Mouse (Mus musculus): Measurements from ENCODE around the gene Hist1h2br. TPM values are rescaled to one million over a fixed set of nuclear protein-coding genes. Genes with fewer than 3 reads are reported as not detected.
"Not testable (repeated sequence)": the region's sequence is repeated elsewhere in the genome, so short reads cannot be mapped to it uniquely, and the experiment has no call there.

Hist1h2br gene
- 3.8 TPM in 2 replicates for polyA plus RNA-seq (2014; fragmentation: Nextera tagmentation; extraction: Ambion mirVana)

DNA sequence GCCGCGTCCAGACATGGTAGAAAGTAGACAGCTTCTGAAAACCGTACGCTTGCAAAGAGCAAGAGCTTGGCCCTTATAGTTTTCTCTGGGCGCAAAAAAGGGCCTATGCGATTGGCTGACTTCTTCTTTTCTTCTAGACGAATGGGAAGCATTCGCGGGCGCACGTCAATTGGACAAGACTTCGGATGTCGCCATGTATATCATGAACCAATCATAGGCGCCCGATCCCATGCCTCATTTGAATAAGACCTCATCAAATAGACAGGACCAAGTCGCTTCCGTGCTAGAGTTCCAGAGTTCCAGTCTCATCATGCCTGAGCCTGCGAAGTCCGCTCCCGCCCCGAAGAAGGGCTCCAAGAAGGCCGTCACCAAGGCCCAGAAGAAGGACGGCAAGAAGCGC is at the start of gene Hist1h2br, which contains the start of gene Hist1h2ap:
Gene Hist1h2br (plus strand): TSS at position 283 of the 400 bp plus-strand sequence.
Gene Hist1h2ap (minus strand): TSS at position 47 of the 400 bp plus-strand sequence.
- H3K9me3 ChIP-seq (ENCODE audit: control insufficient read depth, low read length); DNase-seq (ENCODE audit: low spot score); H3K4me1 ChIP-seq (replicated peaks; ENCODE audit: control insufficient read depth, insufficient read depth, low read length); H3K36me3 ChIP-seq (replicated peaks; ENCODE audit: control insufficient read depth, insufficient read depth); H3K27ac ChIP-seq; H3K4me2 ChIP-seq (replicated peaks); H3K9ac ChIP-seq; H3K4me3 ChIP-seq (replicated peaks; ENCODE audit: low read length); H3K27me3 ChIP-seq (ENCODE audit: control insufficient read depth, insufficient read depth, low read length): not testable (repeated sequence)
- WGBS: no CpG with 5 or more reads among the region's 24 CpGs
- ATAC-seq (ENCODE audit: low FRiP score): peak; percentile 97

- DNase-seq (ENCODE audit: low spot score): no peak
- H3K27me3 ChIP-seq (ENCODE audit: control insufficient read depth, insufficient read depth, low read length): no peaks in the 10 kb centered on the region
- H3K9me3 ChIP-seq (ENCODE audit: control insufficient read depth, low read length): no peaks in the 10 kb centered on the region
- H3K27ac ChIP-seq: peak overlapping the region; percentile 61
- peak overlapping the region; percentile 34; the same call in 1 of the 2 replicates for H3K4me3 ChIP-seq (replicated peaks; ENCODE audit: low read length)
- H3K9ac ChIP-seq: peak overlapping the region; percentile 16; the same call in 1 of the 2 replicates
- no peak for ATAC-seq (ENCODE audit: low FRiP score)
- peak overlapping the region; percentile 81 for H3K4me2 ChIP-seq (replicated peaks)
- H3K36me3 ChIP-seq (replicated peaks; ENCODE audit: control insufficient read depth, insufficient read depth): no peaks in the 10 kb centered on the region
- H3K4me1 ChIP-seq (replicated peaks; ENCODE audit: control insufficient read depth, insufficient read depth, low read length): peaks cover 38% of the 10 kb centered on the region
- WGBS: 17% methylated on average over 6 of the region's 6 CpGs
Observed at GRCm38 (mm10) chr13:21784311-21784710, 49.2 kb upstream of the Hist1h2br start.

GRCm38 (mm10) chr13:21786189-21786898 is 47.2 kb upstream of the Hist1h2br start:
- H3K27ac ChIP-seq: peak overlapping the region; percentile 70
- H3K36me3 ChIP-seq (replicated peaks; ENCODE audit: control insufficient read depth, insufficient read depth): no peaks in the 10 kb centered on the region
- H3K4me1 ChIP-seq (replicated peaks; ENCODE audit: control insufficient read depth, insufficient read depth, low read length): peaks cover 31% of the 10 kb centered on the region
- no peaks in the 10 kb centered on the region for H3K9me3 ChIP-seq (ENCODE audit: control insufficient read depth, low read length)
- 2% methylated on average over 8 of the region's 8 CpGs for WGBS
- H3K9ac ChIP-seq: peak overlapping the region; percentile 49
- H3K4me2 ChIP-seq (replicated peaks): peak overlapping the region; percentile 66
- H3K4me3 ChIP-seq (replicated peaks; ENCODE audit: low read length): peak overlapping the region; percentile 33
- H3K27me3 ChIP-seq (ENCODE audit: control insufficient read depth, insufficient read depth, low read length): no peaks in the 10 kb centered on the region
- no peak for ATAC-seq (ENCODE audit: low FRiP score)
- peak; percentile 20 for DNase-seq (ENCODE audit: low spot score)

GRCm38 (mm10) chr13:21786899-21787629 is 46.5 kb upstream of the Hist1h2br start, which contains the start of the genes Hist1h2an and Hist1h2bp:
Gene Hist1h2an, minus strand, starts transcription at chr13:21787218.
Gene Hist1h2bp, plus strand, starts transcription at chr13:21787461.
- Histone ChIP-seq H3K4me1 (replicated peaks; ENCODE audit: control insufficient read depth, insufficient read depth, low read length) (peaks cover 31% of the 10 kb centered on the region), H3K9ac (peak within 1 kb of the TSS; percentile 49), H3K27ac (peak within 1 kb of the TSS; percentile 70), H3K4me3 (replicated peaks; ENCODE audit: low read length) (peak within 1 kb of the TSS; percentile 33), H3K4me2 (replicated peaks) (peak within 1 kb of the TSS; percentile 66)
- WGBS: under 1% methylated on average over 33 of the region's 63 CpGs
- DNase-seq (ENCODE audit: low spot score): peak; percentile 100
- not testable (repeated sequence) for H3K36me3 ChIP-seq (replicated peaks; ENCODE audit: control insufficient read depth, insufficient read depth); H3K27me3 ChIP-seq (ENCODE audit: control insufficient read depth, insufficient read depth, low read length); H3K9me3 ChIP-seq (ENCODE audit: control insufficient read depth, low read length)
- peak; percentile 95 for ATAC-seq (ENCODE audit: low FRiP score)

DNA sequence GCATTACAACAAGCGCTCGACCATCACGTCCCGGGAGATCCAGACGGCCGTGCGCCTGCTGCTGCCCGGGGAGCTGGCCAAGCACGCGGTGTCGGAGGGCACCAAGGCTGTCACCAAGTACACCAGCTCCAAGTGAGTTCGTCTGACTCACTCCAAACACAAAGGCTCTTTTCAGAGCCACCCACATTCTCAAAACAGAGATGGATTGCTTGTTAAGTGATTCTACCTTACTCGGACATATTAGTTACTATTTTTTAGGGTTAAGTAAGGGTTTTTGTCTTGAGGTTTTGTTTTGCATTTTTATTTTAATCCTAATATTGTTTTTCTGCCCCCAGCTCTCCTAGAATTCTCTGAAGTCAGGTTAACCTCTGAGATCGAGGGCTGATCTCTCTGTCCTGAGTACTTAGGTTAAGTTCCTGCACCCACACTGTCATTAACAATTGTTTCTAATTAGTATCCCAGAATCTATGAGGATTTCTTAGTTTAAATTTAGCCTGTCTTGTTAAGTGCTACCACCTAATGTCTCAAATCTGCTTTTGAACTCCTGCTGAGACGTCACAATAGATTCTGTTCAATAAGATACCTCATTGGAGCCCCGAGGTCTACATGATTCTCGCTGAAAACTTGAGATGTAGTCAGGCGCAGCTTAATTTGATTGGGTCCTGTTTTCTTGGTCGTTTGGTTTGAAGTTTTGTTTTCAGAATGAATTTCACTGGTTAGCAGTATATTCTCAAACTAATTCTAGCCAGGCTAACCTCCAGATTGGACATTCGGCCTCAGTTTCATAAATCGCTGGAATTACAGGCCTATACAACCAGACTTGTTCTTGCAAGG is 45.6 kb upstream of the Hist1h2br start:
- DNase-seq (ENCODE audit: low spot score) (no peak), ATAC-seq (ENCODE audit: low FRiP score) (peak; percentile 17; the same call in 1 of the 2 replicates)
- peak overlapping the region; percentile 66 for H3K4me2 ChIP-seq (replicated peaks)
- peak overlapping the region; percentile 1; the same call in 1 of the 2 replicates for H3K27ac ChIP-seq
- H3K36me3 ChIP-seq (replicated peaks; ENCODE audit: control insufficient read depth, insufficient read depth): no peaks in the 10 kb centered on the region
- H3K4me3 ChIP-seq (replicated peaks; ENCODE audit: low read length): peak overlapping the region; percentile 33
- H3K4me1 ChIP-seq (replicated peaks; ENCODE audit: control insufficient read depth, insufficient read depth, low read length): peaks cover 26% of the 10 kb centered on the region
- no peaks in the 10 kb centered on the region for H3K9me3 ChIP-seq (ENCODE audit: control insufficient read depth, low read length)
- no peaks in the 10 kb centered on the region for H3K27me3 ChIP-seq (ENCODE audit: control insufficient read depth, insufficient read depth, low read length)
- 15% methylated on average over 14 of the region's 21 CpGs for WGBS
- H3K9ac ChIP-seq: peak overlapping the region; percentile 44; the same call in 1 of the 2 replicates

DNA sequence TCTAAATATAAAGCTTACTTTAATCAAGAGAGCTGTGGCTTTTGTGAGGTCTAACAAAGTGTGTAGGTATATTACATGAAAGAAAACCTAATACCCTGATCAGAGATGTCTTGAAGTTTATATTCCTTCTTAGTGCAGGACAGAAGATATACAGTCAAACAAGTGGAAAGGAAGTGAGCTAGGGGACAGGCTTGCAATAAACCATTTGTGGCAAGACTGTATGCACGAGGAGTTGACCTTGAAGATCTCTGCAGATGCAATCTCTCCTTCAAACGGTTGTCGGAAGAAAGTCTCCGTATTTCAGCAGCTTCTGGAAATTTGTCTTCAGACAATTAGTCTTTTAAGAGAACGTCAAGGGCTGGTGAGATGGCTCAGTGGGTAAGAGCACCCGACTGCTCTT is 43.6 kb upstream of the Hist1h2br start:
- Histone ChIP-seq H3K27me3 (ENCODE audit: control insufficient read depth, insufficient read depth, low read length) (no peaks in the 10 kb centered on the region), H3K36me3 (replicated peaks; ENCODE audit: control insufficient read depth, insufficient read depth) (no peaks in the 10 kb centered on the region), H3K4me2 (replicated peaks) (no peak overlapping the region), H3K9ac (no peak overlapping the region), H3K4me1 (replicated peaks; ENCODE audit: control insufficient read depth, insufficient read depth, low read length) (peaks cover 21% of the 10 kb centered on the region), H3K4me3 (replicated peaks; ENCODE audit: low read length) (no peak overlapping the region), H3K27ac (no peak overlapping the region), H3K9me3 (ENCODE audit: control insufficient read depth, low read length) (no peaks in the 10 kb centered on the region)
- DNase-seq (ENCODE audit: low spot score) (no peak), ATAC-seq (ENCODE audit: low FRiP score) (no peak)
- WGBS: 57% methylated on average over 6 of the region's 6 CpGs

DNA sequence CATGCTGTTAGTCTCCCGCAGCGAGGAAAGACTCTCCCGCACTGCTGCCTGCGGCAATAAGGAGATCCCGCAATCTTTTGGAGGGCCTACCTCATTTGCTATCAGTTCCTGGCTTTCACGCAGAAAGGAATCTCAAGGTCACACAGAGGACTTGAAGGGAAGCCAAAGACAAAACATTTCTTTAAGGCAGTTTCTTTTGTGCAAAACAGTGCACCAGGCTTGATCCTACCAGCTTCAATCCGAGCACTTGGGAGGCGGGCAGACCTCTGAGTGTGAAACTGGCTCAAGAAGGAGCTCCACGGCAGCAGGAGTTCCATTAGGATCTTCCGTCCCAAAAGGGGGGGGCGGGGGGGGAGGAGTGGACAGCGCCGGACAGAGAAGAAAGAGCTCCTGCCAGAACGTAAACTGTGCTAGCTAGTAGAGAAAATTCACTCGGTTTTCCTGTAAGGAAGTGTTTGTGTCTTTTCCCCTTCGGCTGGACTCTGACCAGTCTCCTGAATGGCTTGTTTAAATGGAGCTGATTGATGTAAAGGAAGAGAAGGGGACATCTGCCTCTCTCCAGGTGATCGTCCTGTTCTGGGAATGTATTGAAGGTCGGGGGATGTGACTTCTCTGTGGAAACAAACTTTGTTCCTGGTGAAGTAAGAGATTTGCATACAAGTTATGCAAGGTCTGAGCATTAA is 42.8 kb upstream of the Hist1h2br start:
- ATAC-seq (ENCODE audit: low FRiP score) (no peak), DNase-seq (ENCODE audit: low spot score) (no peak)
- Histone ChIP-seq H3K9me3 (ENCODE audit: control insufficient read depth, low read length) (no peaks in the 10 kb centered on the region), H3K4me2 (replicated peaks) (peak overlapping the region; percentile 41), H3K4me1 (replicated peaks; ENCODE audit: control insufficient read depth, insufficient read depth, low read length) (peaks cover 21% of the 10 kb centered on the region), H3K27ac (no peak overlapping the region), H3K4me3 (replicated peaks; ENCODE audit: low read length) (no peak overlapping the region), H3K27me3 (ENCODE audit: control insufficient read depth, insufficient read depth, low read length) (no peaks in the 10 kb centered on the region), H3K9ac (peak overlapping the region; percentile 24; the same call in 1 of the 2 replicates), H3K36me3 (replicated peaks; ENCODE audit: control insufficient read depth, insufficient read depth) (no peaks in the 10 kb centered on the region)
- 7% methylated on average over 18 of the region's 18 CpGs for WGBS

DNA sequence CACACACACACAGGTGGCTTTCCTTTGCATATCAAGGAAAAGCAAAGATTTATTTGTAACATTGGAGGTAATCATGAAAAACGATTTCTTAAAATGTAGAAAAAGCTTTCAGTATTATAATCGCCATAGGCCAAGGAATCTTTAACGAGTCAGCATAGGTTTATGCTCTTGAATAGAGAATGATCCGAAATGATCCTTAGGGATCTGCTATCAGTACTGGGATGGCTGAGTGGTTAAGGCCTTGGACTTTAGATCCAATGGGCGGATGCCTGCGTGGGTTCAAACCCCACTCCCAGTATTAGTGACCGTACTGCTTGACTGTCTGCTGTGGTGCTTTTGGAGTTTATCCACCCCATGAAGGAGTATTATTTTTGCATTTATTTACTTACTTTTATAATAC is 38.0 kb upstream of the Hist1h2br start:
- 92% methylated on average over 7 of the region's 7 CpGs for WGBS
- H3K36me3 ChIP-seq (replicated peaks; ENCODE audit: control insufficient read depth, insufficient read depth): no peaks in the 10 kb centered on the region
- H3K4me3 ChIP-seq (replicated peaks; ENCODE audit: low read length): no peak overlapping the region
- ATAC-seq (ENCODE audit: low FRiP score) (no peak), DNase-seq (ENCODE audit: low spot score) (no peak)
- no peaks in the 10 kb centered on the region for H3K27me3 ChIP-seq (ENCODE audit: control insufficient read depth, insufficient read depth, low read length)
- 0 out of 2 replicates have a peak, but pooled peaks cover 5% of the 10 kb centered on the region for H3K4me1 ChIP-seq (replicated peaks; ENCODE audit: control insufficient read depth, insufficient read depth, low read length)
- no peak overlapping the region for H3K27ac ChIP-seq
- no peak overlapping the region for H3K4me2 ChIP-seq (replicated peaks)
- no peak overlapping the region for H3K9ac ChIP-seq
- H3K9me3 ChIP-seq (ENCODE audit: control insufficient read depth, low read length): no peaks in the 10 kb centered on the region
